Mouse (Mus musculus) cortical plate, adult 2 months (tissue): Measurements from ENCODE around the gene Zfhx2. TPM values are rescaled to one million over a fixed set of nuclear protein-coding genes. Genes with fewer than 3 reads are reported as not detected.
A peak's percentile ranks its signal among the peaks of the same experiment; 100 is the strongest.

Experiments
- H3K27ac ChIP-seq: fragments of 200-500 bp; 2 replicates; pipeline ENCODE4 v1.5.1; 2012; ENCODE audit warnings: low read length, control low read depth, inconsistent platforms; ENCODE audit not compliant: insufficient read depth
- H3K4me1 ChIP-seq: fragments of 200-500 bp; 2 replicates; pipeline ENCODE4 v1.6.1; 2011; ENCODE audit warnings: low read length; ENCODE audit not compliant: control insufficient read depth, insufficient read depth
- H3K4me3 ChIP-seq: fragments of 200-500 bp; 2 replicates; pipeline ENCODE4 v1.5.1; 2011; ENCODE audit warnings: mild to moderate bottlenecking, low read length, control low read depth; ENCODE audit not compliant: insufficient read depth
- CTCF ChIP-seq: fragments of 200-500 bp; IDR thresholded peaks from 2 replicates; pipeline ENCODE4 v1.5.1; 2011; ENCODE audit warnings: mild to moderate bottlenecking, control low read depth, low read length; ENCODE audit not compliant: insufficient read depth; ENCODE audit errors: extremely low read depth
- POLR2A ChIP-seq: fragments of 200-500 bp; IDR thresholded peaks from 2 replicates; pipeline ENCODE4 v1.6.1; 2011; ENCODE audit warnings: mild to moderate bottlenecking, low read length, control low read depth; ENCODE audit not compliant: insufficient read depth; ENCODE audit errors: extremely low read depth
- polyA plus RNA-seq: library from polyadenylated mRNA; depleted of rRNA; stranded (reverse); fragments of >200 nt; gene quantifications from 2 replicates; pipeline ENCODE4 v1.2.3, GENCODE M21; 2012

Zfhx2 gene
- polyA plus RNA-seq, 1 experiment, result 13.0 TPM

DNA sequence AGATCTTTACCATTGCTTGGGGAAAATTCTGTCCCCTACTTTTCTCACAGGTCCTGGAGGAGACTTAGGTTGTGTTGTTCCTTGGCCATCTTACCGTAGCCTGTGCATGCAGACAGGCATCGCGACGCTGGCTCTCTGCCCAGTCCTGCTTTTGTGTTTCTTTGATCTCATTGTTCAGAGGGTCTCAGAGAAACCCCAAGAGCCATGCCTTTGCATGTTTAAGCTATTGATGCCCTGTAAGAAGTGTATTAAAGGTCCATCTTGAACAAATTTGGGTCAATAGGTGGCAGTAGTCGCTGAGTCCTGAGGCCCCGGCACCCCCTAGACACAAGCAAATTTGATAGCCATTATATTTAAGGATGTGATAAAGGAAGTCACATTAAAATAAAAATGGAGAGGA is 64.5 kb downstream of the Zfhx2 start:
- Histone ChIP-seq H3K4me3 (no peak overlapping the region), H3K27ac (no peak overlapping the region), H3K4me1 (peaks cover 3% of the 10 kb centered on the region)
- TF ChIP-seq POLR2A (no peak), CTCF (peak; percentile 30; the same call in 1 of the 2 replicates)

GRCm38 (mm10) chr14:55027251-55027650 is 64.9 kb downstream of the Zfhx2 start:
- Histone ChIP-seq H3K4me3 (no peak overlapping the region), H3K27ac (no peak overlapping the region), H3K4me1 (peaks cover 3% of the 10 kb centered on the region)
- no peak for TF ChIP-seq CTCF
- TF ChIP-seq POLR2A, result no peak

DNA sequence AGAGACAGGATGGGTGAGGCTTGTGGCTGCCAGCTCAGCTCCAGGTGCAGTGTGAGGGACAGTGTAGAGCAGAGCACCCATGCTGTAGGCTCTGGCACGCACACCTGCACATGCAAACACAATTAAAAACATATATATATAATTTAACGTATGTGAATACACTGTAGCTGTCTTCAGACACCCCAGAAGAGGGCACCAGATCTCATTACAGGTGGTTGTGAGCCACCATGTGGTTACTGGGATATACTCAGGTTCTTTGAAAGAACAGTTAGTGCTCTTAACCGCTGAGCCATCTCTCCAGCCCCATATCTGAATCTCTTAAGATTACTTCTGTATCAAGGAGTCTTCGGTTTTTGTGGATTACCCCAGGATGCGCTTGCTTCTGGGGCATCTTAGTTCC is 66.6 kb downstream of the Zfhx2 start:
- TF ChIP-seq CTCF, result no peak
- TF ChIP-seq POLR2A, result no peak
- no peak overlapping the region for H3K27ac ChIP-seq

GRCm38 (mm10) chr14:55024236-55024635 is 67.9 kb downstream of the Zfhx2 start:
- TF ChIP-seq CTCF (peak; percentile 79), POLR2A (no peak)
- H3K27ac ChIP-seq, result no peak overlapping the region
- no peak overlapping the region for H3K4me3 ChIP-seq
- H3K4me1 ChIP-seq, result peaks cover 2% of the 10 kb centered on the region; the same call in 1 of the 2 replicates

More for the DNA sequence above, 66.6 kb downstream of the Zfhx2 start:
- H3K4me3 ChIP-seq, result no peak overlapping the region
- H3K4me1 ChIP-seq, result peaks cover 3% of the 10 kb centered on the region

DNA sequence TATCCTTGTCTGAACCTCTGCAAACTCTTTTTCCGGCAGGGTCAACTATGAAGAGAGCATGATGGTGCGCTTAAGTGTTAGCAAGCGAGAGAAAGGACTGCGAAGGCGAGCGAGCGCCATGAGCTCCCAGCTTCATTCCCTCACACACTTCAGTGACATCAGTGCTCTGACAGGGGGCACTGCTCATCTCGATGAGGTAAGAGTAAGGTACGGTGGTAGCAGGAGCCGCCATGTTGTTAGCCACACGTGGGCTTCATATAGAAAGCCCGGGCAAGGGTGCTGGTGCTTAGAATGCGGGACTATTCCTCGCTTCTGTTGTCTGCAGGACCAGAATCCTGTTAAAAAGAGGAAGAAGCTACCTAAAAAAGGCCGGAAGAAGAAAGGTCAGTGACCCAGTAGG is 69.1 kb downstream of the Zfhx2 start:
- Histone ChIP-seq H3K4me3 (no peak overlapping the region), H3K27ac (no peak overlapping the region), H3K4me1 (no peaks in the 10 kb centered on the region)
- TF ChIP-seq POLR2A, result no peak
- no peak for TF ChIP-seq CTCF

DNA sequence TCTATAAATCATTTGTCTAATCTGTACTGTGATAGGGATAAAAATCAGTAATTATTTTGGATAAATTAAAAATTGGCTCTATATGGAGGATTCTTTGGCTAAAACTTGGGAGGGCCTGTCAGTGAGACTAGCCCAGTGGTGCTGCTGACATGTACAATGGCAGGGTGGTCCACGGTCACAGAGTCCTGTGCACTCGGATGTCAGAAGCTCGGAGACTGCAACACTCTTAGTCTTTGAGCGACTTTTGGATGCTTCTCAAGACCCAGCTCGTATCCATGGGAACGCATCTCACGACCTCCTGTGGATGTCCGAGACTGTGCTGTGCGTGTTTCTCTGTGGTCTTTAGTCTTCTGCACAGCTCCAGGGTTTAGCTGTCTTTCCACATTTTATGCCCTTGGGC is 71.7 kb downstream of the Zfhx2 start:
- TF ChIP-seq CTCF (no peak), POLR2A (no peak)
- no peaks in the 10 kb centered on the region for H3K4me1 ChIP-seq
- no peak overlapping the region for H3K4me3 ChIP-seq
- no peak overlapping the region for H3K27ac ChIP-seq

DNA sequence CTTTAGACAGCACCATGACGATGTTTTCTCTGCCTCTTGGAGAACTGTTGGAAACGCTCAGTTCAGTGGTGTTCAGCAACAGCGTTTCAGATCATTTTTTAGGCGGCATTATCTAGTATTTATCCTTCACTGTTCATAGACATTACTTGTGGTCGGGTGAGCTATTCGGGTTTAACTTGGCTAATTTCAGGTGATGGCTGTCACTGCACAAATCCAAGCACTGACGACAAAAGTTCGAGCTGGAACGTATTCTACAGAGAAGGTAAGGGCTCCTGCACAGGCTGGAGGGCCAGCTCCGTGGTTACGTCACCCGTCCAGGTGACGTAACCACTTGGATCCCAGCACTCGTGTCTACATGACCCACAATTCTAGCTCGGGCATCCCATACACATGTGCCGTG is 75.2 kb downstream of the Zfhx2 start:
- no peak for TF ChIP-seq POLR2A
- no peak for TF ChIP-seq CTCF

DNA sequence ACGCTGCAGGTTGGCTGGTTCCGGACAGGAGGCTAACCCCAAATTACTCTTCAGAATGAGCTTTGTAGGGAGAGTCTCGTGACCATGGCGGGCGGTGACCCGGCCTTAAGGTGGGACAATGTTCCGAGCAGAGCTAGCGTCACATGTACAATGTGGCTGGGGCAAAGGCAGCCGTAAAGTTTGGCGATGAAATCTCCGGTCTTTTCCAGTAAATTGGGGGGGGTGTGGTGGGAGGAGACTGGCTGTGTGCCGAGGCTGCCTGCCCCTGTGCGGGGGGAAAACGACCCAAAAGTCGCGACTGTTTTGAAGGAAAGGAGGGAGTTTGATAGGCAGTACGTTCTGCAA is 76.4 kb downstream of the Zfhx2 start:
- TF ChIP-seq POLR2A (no peak), CTCF (no peak)

More for the DNA sequence above, 75.2 kb downstream of the Zfhx2 start:
- H3K4me3 ChIP-seq, result no peak overlapping the region
- H3K4me1 ChIP-seq, result no peaks in the 10 kb centered on the region
- no peak overlapping the region for H3K27ac ChIP-seq

DNA sequence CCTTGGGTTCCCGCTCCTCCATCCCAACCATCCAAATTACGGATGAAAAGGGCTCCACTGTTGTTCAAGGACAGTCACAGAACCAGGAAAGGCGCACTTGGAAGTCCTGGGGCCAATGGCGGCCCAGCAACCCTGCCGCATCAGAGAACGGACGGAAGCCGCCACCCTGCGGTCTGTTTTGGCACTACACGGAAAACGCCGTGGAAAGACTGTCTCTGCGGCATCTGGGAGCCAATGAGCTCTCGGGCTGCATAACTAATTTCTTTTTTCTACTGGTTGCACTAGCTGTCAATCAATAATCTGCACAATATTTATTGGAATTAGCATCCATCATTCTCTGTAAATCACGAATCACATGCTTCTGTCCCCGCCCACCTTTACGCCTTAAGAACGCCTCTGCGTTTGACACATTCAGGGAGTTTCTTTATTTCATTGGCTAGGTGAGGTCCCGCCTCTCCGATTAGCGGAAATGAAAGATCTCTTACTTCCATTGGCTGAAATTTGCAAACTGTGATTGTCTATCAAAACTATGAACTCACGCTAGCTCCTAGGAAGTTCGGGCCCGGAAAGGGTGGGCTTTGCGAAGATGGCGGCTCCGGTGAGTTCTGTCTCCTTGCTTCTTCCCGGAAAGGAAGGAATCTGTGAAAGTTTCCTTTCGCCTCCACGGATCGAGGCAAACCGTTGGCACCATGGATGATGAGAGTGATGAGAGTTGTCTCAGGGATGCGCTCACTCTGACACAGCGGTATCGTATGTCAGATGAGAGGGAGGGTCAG is 76.9 kb downstream of the Zfhx2 start, which contains the start of gene Ngdn:
Ngdn (plus strand) TSS at position 464 of the 776 bp plus-strand sequence.
- H3K4me3 ChIP-seq, result peak within 1 kb of the TSS; percentile 75
- H3K27ac ChIP-seq, result peak within 1 kb of the TSS; percentile 97
- H3K4me1 ChIP-seq, result no peaks in the 10 kb centered on the region
- peak; percentile 83 for TF ChIP-seq CTCF
- peak; percentile 72 for TF ChIP-seq POLR2A

More for the DNA sequence above, 76.4 kb downstream of the Zfhx2 start:
- Histone ChIP-seq H3K27ac (no peak overlapping the region), H3K4me3 (peak overlapping the region; percentile 75), H3K4me1 (no peaks in the 10 kb centered on the region)

DNA sequence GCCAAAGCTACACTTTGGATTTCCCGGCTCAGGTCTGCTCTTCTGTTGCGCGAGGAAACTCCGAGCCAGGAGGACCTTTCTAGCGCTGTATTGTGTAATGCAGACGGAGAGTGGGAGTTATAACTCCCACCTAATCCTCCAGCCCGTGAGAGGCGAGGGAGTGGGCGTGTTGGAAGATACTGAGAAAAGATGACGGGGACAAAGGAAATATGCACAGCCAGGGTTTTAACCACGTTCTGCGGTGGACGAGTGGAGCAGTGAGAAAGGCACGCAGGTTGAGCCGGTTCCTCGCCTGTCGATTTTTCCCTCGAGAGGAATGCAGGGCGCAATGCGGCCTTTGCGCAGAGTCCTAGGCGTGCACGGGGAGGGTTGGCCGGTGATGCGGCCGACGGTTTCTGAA is 77.5 kb downstream of the Zfhx2 start:
- Histone ChIP-seq H3K27ac (peak overlapping the region; percentile 97), H3K4me3 (peak overlapping the region; percentile 49), H3K4me1 (no peaks in the 10 kb centered on the region)
- TF ChIP-seq POLR2A (0 out of 2 replicates have a peak, but pooled peaks have one; percentile 9), CTCF (no peak)
